Mouse (Mus musculus) spleen, postnatal 36 days (tissue): ENCODE data around the gene Schip1.

Experiments used
- DNase-seq, 2 experiments: peaks; one replicate each; pipeline ENCODE4 v3.0.0; 2022; ENCODE audit warnings: low spot score in 2 of 2, mixed read lengths in 1 of 2

Gene Schip1

DNA sequence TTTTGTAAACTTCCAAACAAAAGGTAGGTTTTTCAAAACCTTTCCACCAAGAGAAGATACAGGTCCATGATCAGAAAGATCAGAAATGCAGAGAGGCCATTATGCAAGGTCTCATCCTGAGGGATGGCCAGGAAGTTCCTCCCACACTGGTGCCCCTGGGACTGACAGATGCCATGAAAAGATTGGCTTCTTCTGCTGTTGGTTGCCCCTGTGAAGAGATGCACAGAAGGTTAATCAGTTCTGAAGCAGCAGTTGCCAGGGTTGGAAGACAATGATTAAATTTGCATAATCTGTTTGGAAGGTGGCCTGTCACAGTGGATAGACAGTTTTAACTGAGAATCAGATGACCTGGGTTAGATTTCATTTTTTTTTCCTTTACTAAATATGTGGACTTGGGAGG is 319.1 kb downstream of the Schip1 start:
- DNase-seq: no peak

DNA sequence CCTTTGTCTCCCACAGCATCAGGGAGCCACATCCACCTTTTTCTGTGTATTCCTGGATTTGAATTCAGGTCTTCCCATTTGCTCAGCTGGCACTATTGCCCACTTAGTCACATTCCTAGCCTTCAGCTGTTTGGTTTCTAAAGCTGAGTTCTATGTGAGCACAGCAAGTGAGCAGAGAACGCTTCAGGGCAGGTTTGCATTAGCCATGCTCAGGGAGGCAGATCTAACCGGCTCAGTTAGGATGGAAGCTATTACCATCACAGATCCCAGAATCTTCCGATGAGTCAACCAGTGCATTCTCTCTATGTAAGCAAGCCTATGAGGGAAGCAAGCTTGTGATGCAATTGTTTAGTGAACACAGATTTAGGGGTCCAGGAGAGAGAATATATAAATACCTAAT is 320.9 kb downstream of the Schip1 start:
- no peak for DNase-seq

DNA sequence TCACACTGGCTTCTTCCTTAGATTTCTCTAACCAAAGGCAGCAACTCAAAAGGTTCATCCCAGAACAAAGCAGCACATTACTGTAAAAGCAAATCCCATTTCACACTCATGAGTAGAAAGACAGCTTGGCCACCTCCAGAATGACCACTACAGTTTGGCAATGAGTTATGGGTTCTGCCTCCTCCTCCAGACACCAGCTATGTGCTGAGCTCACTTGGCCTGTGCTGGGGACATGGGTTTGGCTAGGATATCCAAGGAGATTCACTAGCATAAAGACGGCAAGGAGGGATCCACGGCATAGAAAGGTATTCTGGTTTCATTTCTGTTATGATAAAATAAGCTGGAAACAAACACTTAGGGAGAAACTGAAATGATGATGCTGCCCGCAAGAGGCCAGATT is 323.4 kb downstream of the Schip1 start:
- DNase-seq: no peak

DNA sequence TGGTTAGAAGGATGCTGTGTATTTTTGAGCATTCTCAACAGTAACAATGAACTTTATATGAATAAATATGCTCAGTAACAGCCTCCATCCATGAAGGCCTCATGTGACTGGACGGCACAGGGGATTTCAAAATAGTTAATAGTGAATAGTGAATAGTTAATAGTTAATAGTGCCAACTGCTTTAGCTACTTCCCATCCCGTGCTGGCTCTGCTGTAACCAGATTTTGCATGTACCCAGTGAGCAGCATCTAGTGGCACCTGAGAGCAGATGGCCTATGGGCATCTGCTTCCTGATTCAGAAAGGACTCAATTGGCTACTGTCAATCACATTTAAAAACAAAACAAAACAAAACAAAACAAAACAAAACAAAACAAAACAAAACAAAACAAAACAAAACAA is 329.0 kb downstream of the Schip1 start:
- DNase-seq: no peak

DNA sequence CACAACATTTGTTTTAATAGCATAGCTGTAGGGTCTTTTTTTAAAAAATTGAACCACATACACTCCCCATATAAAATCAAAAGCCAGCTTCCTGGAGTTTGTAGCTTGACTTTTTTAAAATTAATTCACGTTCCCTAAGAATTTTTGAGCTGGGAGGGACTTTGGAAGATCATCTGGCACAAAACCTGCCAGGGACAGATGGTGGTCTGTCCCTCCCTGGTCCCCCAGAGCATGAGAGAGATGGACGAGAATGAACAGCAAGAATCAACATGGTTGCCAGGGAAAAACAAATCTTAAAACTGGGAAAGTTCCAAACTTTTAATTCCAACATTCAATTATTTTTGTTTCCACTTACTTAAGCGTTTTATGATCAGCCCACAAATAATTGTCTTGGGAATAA is 334.1 kb downstream of the Schip1 start:
- DNase-seq: no peak

DNA sequence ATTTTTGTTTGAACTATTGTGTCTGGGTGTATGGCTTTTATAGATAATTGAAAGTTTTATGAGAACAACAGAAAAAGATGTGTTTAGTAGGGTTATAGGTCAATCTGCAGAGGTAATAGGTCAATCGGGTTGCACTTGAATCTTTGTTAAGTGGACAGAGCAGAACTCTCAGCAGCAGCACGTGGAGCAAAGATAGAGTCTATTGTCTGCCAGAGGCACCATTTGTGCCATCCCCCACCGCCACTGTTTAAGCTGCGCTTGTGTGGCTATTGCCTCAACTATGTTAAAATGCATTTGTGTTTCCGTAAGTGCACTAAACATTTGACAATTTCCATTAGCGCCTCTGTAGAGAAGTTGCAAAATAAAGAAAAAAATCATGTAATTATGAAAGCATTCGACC is 335.5 kb downstream of the Schip1 start:
- no peak for DNase-seq

DNA sequence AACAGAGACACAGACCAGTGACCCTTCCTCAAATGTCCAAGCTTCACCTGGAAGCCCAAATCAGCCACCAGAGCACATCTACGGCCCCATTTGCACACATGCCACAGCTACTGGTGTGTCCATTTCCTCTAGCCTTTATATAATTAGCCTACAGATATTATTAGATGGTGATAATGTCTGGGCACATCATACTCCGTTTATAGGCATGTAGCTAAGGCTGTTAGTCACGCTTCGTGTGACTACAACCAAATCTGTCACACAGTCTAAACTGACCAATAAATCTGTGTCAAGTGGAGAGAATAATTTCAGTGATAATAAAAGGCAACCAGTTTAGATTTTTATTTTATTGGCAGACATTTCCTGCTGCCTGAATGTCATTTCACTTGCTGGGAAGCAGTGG is 338.7 kb downstream of the Schip1 start:
- no peak for DNase-seq

DNA sequence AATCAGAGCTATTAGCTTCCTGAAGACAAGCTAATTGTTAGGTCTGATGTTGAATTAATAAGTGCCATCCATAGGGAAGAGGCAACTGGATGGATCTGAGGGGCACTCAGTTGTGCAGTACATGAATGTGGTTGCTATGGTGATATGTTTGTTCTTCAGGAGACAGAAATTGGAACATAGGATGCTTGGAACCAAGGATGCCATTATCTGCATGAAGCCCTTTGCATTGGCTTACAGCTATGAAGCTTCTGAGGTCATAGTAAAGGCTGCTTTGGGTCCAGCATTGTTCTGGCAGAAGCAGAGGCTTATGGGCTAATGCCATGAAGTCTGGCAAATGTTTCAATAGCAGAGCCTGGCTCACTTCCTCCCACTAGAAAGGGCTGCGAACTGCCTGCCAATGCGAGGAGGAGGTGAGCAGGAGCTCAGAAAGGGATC is 339.2 kb downstream of the Schip1 start:
- no peak for DNase-seq

DNA sequence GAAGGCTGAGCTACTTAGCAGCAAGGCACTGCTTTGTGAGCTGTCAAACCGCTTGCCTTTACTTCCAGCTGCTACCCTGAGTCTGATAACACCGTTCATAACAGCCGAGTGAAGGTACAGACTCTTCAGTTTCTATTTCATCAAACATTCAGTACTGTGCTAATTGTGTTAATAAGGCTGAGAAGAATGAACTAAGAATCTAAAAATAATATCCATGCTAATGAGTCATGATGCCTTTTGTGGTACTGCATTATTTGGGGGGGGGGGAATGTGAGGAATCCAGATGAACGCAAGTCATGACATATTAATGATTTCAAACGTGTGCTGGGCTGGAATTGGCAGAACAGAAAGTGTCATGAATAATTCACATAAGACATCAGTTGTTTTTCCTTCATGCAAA is 341.1 kb downstream of the Schip1 start:
- DNase-seq: no peak

DNA sequence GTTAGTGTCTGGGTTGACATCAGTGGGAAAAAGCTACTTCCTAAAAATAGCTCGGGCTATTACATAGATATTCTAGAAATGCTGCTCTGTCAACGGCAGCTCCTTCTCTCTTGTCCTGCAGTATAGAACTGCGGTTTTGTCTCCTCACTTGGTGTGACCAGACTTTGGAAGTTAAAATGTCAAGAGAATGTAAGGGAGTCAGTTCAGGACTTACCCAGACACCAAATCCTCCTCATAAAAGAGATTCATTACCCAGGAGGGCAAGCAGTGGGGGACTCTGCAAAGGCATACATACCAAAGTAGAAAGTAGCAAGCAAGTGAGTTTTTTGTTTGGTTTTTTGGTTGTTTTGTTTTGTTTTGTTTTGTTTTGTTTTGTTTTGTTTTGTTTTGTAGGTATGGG is 347.7 kb downstream of the Schip1 start:
- DNase-seq: no peak

DNA sequence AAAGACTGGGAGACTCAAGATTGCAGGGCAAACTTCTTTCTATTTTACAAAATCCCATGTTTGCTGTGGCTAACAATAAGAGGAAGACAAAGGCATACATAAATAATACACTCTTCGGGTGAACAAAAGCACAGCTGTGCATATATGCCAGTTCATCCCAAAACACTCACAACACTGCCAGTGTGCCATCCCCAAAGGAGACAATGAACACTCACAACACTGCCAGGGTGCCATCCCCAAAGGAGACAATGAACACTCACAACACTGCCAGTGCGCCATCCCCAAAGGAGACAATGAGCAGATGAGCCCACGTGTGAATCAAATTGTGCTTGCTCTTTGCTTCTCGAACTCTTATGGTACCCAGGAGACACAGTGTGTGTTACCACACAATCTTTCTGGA is 355.2 kb downstream of the Schip1 start:
- no peak for DNase-seq

DNA sequence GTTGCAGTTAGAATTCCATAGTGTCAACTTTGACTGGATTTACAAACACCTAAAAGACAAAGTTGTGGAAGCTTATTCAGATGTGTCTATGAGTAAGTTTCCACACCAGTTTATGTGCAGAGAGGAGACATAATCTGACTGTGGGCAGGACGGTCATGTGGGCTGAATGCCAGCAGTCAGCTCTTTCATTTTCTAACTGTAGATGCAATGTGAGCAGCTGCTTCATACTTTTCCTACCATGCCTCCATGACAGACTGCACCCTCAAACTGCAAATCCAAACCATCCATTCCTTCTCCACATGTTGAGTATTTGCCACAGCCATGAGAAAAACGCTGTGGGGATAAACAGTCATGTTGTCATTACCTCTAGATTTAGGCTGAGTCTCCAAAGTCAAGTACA is 356.3 kb downstream of the Schip1 start:
- no peak for DNase-seq

DNA sequence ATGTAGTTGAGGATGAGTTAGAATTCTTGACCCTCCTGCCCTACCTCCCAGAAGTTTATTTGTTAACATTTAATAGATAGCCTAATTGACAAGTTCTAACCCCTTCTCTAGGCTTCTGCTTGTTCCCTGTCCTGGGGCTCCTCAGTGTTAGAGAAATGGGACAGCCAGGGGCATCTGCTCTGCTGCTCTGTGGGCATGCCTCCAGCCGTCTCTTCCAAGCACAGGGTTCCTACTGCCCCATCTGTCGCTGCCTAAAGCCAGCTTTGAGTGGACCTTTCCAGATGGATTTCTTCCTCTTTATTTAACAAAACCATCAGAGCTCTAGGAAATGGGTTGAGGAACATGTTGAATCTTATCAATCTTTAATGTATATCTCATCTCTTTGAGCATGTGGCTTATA is 357.2 kb downstream of the Schip1 start:
- DNase-seq: no peak

DNA sequence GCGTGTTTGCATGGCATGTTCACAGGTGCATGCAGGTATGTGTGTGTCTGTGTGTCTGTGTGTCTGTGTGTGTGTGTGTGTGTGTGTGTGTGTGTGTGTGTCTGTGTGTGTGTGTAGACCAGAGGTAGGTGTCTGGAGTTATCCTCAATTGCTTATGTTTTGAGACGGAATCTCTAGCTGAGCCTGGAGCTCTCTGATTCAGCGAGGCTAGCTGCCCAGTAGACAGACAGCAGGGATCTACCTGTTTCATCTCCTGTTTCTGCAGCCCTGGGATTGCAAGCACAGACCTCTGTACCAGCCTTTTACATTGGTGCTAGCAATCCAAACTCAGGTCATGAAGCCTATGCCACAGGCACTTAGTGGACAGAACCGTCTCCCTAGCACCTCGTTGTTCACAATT is 363.5 kb downstream of the Schip1 start:
- DNase-seq: no peak

DNA sequence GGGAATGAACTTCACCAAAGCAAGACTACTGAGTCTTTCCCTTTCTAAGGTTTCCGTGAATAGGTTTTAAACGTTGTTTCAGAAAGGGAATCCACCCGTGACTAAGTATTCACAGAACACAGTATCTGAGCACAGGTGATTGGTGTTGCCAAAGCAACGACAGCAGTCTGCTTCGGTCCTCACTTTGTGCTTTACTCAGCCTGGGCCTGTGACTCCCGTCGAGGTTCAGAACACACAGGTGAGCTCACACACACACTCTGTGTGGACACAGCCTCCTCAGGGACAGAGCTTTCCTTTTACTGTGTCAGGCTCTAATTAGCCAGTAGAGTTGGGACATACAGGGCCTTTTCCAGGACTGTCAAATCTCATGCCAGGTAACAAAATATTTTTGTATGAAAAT is 369.8 kb downstream of the Schip1 start:
- DNase-seq: no peak

DNA sequence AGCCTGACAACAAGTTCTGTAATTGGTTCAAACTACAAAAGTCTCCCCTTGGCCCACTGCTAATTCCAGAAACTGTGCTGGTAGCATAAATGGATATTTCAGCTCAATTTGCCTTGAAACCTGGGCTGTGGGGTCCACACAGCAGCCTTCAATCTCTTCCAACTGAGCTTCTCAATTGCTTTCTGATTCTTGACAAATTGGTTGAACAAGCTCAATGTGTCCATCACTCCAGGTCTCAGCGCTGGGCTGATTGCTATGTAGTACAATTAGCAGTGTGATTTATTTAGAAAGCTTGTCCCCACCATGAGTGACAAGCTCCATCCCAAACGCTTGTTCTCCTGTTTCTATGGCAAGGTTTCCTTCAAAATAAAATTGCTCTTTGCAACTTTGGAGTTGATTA is 370.3 kb downstream of the Schip1 start:
- no peak for DNase-seq

DNA sequence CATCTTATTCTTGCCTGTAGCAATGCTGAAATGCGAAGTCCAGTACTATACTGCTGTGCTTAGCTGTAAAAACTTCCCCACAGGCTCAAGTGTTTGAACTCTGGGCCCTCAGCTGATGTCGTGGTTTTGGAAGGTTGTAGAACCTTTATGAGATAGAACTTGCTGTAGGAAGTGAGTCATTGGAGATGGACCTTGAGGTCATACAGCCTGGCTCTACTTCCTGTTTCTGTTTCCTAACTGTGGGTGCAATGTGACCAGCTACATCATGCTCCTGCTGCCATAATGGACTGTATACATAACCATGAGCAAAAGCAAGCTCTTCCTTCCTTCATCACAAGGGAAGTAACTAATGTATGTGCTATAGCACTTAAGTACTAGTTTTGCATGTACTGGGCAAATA is 383.9 kb downstream of the Schip1 start:
- no peak for DNase-seq

DNA sequence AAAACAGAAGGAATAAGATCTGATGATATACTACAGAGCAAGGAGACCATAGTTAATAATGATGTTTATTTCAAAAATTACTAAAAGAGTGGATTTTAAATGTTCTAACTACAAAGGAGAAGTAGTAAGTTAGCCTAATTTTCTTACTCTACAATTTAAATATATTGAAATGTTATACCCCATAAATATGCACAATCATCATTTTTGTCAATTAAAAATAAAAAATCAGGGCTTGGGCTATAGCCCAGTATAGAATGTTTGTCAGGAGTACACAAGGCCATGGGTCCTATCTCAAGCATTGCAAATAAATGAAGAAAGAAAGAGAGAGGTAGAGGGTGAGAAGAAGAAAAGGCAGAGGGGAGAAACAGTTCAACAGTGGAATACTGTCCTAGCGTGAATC is 387.0 kb downstream of the Schip1 start:
- DNase-seq: no peak

DNA sequence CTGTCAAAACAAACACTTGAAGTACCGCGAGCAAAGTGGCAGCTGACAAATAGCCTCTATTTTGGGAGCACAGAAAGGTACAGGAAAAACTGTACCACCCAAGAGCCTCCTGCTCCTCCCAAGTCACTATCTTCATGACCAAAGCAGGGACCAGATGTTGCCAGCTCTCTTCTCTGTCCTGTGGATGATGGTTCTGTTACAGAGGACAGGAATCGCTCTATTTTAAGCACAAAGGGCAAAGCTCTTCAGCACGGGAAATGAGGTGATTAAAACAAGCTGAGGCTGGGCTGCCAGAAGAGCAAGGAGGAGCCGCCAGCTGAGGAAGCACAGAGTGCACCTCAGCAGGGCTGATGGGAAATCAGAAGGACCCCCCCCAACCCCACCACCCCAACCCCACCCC is 388.7 kb downstream of the Schip1 start:
- DNase-seq: no peak

DNA sequence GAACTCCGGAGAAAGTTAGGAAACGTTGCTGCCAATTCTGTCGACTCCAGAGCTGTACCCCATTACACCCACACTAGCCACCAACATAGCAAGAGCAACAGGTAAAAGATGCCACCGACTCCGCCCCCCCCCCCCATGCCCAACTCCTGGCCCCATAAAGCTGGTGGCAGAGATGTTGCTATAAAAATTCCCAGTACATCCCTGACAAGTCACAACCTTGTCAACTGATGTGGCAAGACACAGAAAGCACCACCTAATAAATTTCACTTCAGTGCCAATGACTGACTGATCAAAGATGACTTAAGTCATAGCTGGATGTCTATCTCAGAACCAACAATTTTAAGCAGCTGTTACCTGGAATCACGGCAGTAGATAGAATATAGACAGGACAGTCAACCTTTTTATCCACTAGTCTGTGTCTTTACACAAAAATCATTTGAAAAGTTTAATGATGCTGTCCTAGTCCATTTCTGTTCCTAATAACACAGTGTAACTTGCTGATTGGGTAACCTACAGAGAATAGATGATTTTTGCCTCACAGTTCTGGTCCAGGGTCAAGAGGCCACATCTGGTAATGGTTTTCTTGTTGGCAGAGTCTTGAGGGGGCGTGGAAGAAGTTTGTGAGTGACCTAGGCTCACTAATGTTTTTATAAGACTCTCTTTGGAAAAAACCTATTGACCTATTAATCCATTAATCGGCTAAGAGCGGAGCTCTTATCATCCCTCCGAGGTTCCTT is 389.3 kb downstream of the Schip1 start:
- no peak for DNase-seq

DNA sequence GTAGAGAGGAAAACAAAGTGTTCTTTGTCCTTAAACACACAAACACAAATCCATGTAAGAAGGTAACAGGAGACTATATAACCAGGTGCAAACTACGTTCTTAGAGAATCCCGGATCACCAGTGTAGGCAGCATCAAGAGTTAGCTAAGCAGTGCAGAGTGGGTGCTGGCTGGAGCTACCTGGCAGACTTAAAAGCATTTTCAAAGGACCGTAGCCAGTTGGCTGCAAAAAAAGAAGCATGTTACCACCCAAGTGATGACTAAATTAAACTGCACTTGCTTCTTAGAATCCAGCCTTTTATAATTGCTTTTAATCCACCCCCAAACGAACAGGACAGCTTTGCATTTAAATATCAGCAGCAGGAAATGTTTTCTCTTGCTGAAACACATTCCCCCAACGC is 402.0 kb downstream of the Schip1 start:
- DNase-seq: no peak

DNA sequence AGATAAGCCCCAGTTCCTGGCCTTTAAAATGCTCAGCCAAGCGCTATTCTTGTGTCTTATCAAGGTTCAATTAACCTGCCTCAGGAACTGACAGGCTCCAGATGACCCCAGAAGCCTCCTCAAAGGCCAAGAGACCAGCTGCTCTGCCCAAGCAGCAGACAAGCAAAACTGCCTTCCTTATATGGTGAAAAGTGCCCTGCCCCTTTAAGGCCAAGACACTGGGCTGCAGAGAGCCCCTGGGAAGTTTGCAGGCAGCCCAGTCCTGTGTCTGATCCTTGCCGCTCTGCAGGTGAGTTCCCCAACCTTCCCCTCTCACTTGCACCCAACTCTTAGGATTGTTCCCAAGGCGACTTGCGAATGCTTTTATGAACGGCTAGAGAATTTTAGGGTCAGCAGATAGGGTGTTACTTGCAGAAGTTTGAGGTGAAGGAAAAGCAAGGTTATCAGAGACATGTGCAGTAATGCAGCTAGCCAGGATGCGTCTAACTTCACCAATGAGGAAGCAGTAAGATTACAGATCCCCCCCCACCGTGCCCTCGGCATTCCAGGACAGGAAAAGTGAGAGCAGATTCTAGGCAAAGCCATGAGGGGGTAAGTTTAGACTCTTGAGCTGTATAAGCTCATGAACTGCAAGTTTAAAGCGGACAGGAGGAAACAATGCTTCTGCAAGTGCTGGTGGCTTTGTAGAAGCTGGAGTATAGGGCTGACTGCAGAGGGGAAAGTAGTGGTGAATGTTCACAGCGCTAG is 403.5 kb downstream of the Schip1 start:
- no peak for DNase-seq

DNA sequence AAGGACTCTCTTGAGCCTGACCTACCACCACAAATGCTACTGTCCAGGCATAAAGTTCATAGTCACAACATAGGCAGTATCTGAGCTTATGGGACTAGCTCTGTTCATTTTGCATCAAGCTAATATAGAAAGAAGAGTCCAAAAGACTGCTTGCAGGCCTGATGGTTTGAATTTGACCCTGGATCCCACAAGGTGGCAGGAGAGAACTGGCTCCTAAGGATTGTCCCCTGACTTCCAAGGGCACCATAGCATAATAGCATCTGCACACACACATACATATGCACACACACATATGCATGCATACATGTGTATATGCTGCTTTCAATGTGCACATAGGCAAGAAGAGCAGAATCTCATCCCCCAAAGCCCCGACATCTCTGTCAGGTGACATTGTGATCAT is 405.0 kb downstream of the Schip1 start:
- DNase-seq: no peak

DNA sequence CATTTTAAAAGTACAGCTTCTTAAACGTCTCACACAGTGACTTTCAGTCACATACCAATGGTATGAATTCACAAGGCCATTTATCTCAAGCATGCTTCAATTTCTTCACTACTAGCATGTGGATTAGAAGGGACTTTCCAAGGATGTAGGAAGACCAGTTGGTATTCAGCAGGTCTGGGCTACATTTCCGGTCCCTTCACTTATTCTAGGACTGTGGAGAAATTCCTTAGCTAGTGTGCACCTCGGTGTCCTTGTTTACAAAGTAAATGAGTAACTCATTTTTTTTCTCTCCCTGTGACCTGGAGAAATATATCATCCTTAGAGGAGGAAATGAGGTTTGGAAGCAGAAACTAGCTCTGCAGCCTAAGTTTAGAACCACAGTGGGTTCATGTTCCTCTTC is 405.5 kb downstream of the Schip1 start:
- no peak for DNase-seq
